Mouse (Mus musculus): ENCODE measurements around the gene Tmsb15l. TPM values are rescaled to one million over a fixed set of nuclear protein-coding genes. Genes with fewer than 3 reads are reported as not detected.

Tmsb15l gene
- 11.1 and 12.5 TPM in 2 replicates for polyA plus RNA-seq (2015; fragmentation: Nextera tagmentation; extraction: Ambion mirVana)

- peak within 1 kb of the TSS; percentile 46 for H3K9ac ChIP-seq (replicated peaks)
- peak within 1 kb of the TSS; percentile 48 for H3K4me2 ChIP-seq (replicated peaks)
- H3K9me3 ChIP-seq, result no peaks in the 10 kb centered on the region
- no peaks in the 10 kb centered on the region for H3K27me3 ChIP-seq
- WGBS, result 32% methylated on average over 15 of the region's 15 CpGs
- no peak within 1 kb of the TSS for H3K27ac ChIP-seq (replicated peaks)
- H3K36me3 ChIP-seq, result no peaks in the 10 kb centered on the region
- H3K4me1 ChIP-seq, result no peaks in the 10 kb centered on the region
- peak; percentile 100 for ATAC-seq (replicated peaks)
- H3K4me3 ChIP-seq, result peak within 1 kb of the TSS; percentile 52
These were observed at the start of gene Tmsb15l, which contains the start of gene Tmsb15b1 for GRCm38 (mm10) chrX:136976424-136977084. TSS of gene Tmsb15l (minus strand) at chrX:136976869. TSS of gene Tmsb15b1 (minus strand) at chrX:136976874.

GRCm38 (mm10) chrX:137019310-137019709 lies 42.6 kb upstream of the Tmsb15l start:
- Histone ChIP-seq H3K27ac (replicated peaks) (no peak overlapping the region), H3K4me1 (no peaks in the 10 kb centered on the region), H3K36me3 (no peaks in the 10 kb centered on the region), H3K9me3 (no peaks in the 10 kb centered on the region), H3K4me3 (no peak overlapping the region), H3K27me3 (no peaks in the 10 kb centered on the region), H3K9ac (replicated peaks) (no peak overlapping the region), H3K4me2 (replicated peaks) (no peak overlapping the region)
- ATAC-seq (replicated peaks), result peak; percentile 67; the same call in 1 of the 2 replicates
- WGBS, result 23% methylated on average over 1 of the region's 1 CpGs

DNA sequence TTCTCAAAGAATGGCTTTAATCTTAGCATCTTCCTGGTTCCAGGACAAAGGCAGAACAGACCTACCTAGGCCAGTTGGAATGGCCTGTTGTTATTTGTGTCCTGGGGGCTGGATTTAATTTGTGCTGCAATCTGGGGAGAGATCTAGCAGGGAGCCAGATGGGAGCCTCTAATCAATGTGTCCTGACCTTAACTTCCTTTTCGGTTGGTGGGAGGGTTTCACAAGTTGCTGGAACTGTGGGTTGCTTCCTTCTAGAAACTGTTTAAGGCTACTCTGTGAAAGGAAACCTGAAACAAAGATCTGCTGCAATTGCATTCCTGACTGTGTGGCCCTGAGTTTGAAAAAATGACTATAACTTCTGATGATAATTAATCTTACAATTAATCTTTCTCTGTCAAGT lies 41.0 kb upstream of the Tmsb15l start:
- ATAC-seq (replicated peaks), result no peak

GRCm38 (mm10) chrX:137015099-137015709 lies 38.5 kb upstream of the Tmsb15l start:
- H3K9me3 ChIP-seq, result no peaks in the 10 kb centered on the region
- H3K4me1 ChIP-seq, result no peaks in the 10 kb centered on the region
- ATAC-seq (replicated peaks), result 0 out of 2 replicates have a peak, but pooled peaks have one; percentile 41
- no peak overlapping the region for H3K4me2 ChIP-seq (replicated peaks)
- no peak overlapping the region; the same call in 1 of the 2 replicates for H3K27ac ChIP-seq (replicated peaks)
- no peak overlapping the region for H3K4me3 ChIP-seq
- 55% methylated on average over 6 of the region's 6 CpGs for WGBS
- H3K9ac ChIP-seq (replicated peaks), result no peak overlapping the region
- H3K36me3 ChIP-seq, result 0 out of 2 replicates have a peak, but pooled peaks cover 1% of the 10 kb centered on the region
- no peaks in the 10 kb centered on the region for H3K27me3 ChIP-seq

More for the DNA sequence above, 41.0 kb upstream of the Tmsb15l start:
- H3K9ac ChIP-seq (replicated peaks), result no peak overlapping the region
- no peaks in the 10 kb centered on the region for H3K9me3 ChIP-seq
- no peak overlapping the region for H3K4me2 ChIP-seq (replicated peaks)
- no peaks in the 10 kb centered on the region for H3K4me1 ChIP-seq
- H3K27me3 ChIP-seq, result no peaks in the 10 kb centered on the region
- H3K27ac ChIP-seq (replicated peaks), result no peak overlapping the region
- WGBS, result 72% methylated on average over 1 of the region's 1 CpGs
- no peak overlapping the region for H3K4me3 ChIP-seq
- H3K36me3 ChIP-seq, result no peaks in the 10 kb centered on the region

- H3K4me1 ChIP-seq, result peaks cover 18% of the 10 kb centered on the region
- no peak for ATAC-seq (replicated peaks)
- 89% methylated on average over 2 of the region's 2 CpGs for WGBS
These were observed 19.6 kb upstream of the Tmsb15l start for GRCm38 (mm10) chrX:136996256-136996655.

GRCm38 (mm10) chrX:136993641-136994040 lies 17.0 kb upstream of the Tmsb15l start:
- peak overlapping the region; percentile 53 for H3K4me3 ChIP-seq
- 21% methylated on average over 14 of the region's 14 CpGs for WGBS
- H3K4me2 ChIP-seq (replicated peaks), result peak overlapping the region; percentile 52
- ATAC-seq (replicated peaks), result peak; percentile 20
- no peaks in the 10 kb centered on the region for H3K9me3 ChIP-seq
- peaks cover 18% of the 10 kb centered on the region for H3K4me1 ChIP-seq
- peak overlapping the region; percentile 94 for H3K27ac ChIP-seq (replicated peaks)
- H3K27me3 ChIP-seq, result no peaks in the 10 kb centered on the region
- no peaks in the 10 kb centered on the region for H3K36me3 ChIP-seq
- peak overlapping the region; percentile 71 for H3K9ac ChIP-seq (replicated peaks)

More at GRCm38 (mm10) chrX:136996256-136996655, 19.6 kb upstream of the Tmsb15l start:
- H3K4me3 ChIP-seq, result no peak overlapping the region
- no peak overlapping the region for H3K4me2 ChIP-seq (replicated peaks)
- no peaks in the 10 kb centered on the region for H3K27me3 ChIP-seq
- no peaks in the 10 kb centered on the region for H3K9me3 ChIP-seq
- H3K36me3 ChIP-seq, result no peaks in the 10 kb centered on the region
- H3K27ac ChIP-seq (replicated peaks), result no peak overlapping the region
- H3K9ac ChIP-seq (replicated peaks), result no peak overlapping the region

DNA sequence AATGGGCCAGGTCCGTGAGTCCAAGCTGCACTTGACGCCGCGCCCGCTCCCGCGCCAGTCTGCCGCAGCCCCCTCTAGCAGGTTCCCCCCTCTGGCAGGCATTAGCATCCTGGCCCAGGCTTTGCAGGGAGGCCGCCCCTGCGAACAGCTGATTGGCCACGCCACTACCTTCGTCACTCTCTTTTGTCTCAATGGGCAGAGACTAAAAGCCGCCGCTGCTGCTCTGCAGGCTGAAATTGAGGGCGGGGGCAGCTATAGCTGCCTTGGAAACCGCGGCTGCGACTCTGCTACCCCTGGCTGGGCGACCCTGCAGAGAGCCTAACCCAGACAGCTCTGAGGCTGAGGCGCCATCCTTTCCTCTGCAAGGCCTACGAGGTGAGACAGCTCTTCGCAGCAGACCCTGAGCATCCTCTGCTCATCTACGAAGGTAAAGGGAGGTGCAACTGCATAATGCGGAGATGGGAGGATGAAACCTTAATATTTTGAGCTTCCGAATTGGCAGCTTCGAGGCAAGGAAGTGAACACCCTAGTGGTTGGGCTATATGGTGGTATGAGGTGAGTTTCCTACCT lies 16.4 kb upstream of the Tmsb15l start, which contains the start of gene Zcchc18:
Gene Zcchc18, plus strand, starts transcription at position 178 of the 570 bp plus-strand sequence.
- H3K9me3 ChIP-seq, result no peaks in the 10 kb centered on the region
- peak within 1 kb of the TSS; percentile 53 for H3K4me3 ChIP-seq
- 15% methylated on average over 26 of the region's 26 CpGs for WGBS
- H3K4me2 ChIP-seq (replicated peaks), result peak within 1 kb of the TSS; percentile 52
- ATAC-seq (replicated peaks), result peak; percentile 99
- peak within 1 kb of the TSS; percentile 71 for H3K9ac ChIP-seq (replicated peaks)
- peak within 1 kb of the TSS; percentile 94 for H3K27ac ChIP-seq (replicated peaks)
- no peaks in the 10 kb centered on the region for H3K27me3 ChIP-seq
- peaks cover 18% of the 10 kb centered on the region for H3K4me1 ChIP-seq
- no peaks in the 10 kb centered on the region for H3K36me3 ChIP-seq

DNA sequence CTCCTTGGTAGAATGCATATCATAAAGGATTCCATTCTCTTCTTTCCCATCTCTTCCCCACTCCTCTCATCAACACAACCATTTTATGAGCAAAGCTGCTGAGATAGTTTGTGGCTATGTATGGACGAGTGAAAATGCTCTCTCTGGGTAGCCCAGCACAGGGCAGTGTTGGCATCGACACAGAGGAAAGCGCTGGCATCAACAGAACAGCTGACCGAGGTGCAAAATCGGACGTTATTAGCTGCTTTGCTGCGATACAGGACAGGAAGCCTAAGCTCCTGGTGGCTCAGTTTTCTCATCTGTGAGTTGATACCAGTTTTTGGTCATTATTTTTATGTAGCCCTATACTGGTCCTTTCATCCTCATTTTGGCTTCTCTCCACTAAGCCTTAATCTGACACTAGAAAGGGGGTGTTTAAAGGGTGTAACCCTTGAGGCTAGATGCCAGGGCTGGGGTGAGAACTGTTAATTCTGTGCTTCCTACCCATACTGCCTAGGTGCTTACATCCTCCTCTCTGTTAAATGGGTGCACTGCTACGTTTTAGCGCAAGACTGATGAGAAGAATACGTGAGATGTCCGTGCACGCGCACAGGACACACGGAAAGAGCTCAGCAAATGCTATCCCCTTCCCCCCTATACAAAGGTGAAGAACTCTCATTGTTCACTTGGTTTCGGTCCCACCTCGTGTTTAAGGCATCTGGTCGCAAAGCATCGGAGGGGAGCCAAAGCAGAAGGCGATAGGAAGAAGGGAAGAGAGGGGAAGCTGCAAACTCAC lies 15.7 kb upstream of the Tmsb15l start:
- Histone ChIP-seq H3K36me3 (no peaks in the 10 kb centered on the region), H3K4me2 (replicated peaks) (peak overlapping the region; percentile 52), H3K27me3 (no peaks in the 10 kb centered on the region), H3K4me1 (peaks cover 18% of the 10 kb centered on the region), H3K27ac (replicated peaks) (peak overlapping the region; percentile 94), H3K9ac (replicated peaks) (peak overlapping the region; percentile 71), H3K4me3 (peak overlapping the region; percentile 53), H3K9me3 (no peaks in the 10 kb centered on the region)
- 27% methylated on average over 18 of the region's 19 CpGs for WGBS
- peak; percentile 62 for ATAC-seq (replicated peaks)

- peaks cover 18% of the 10 kb centered on the region for H3K4me1 ChIP-seq
- H3K9ac ChIP-seq (replicated peaks), result no peak overlapping the region
- 74% methylated on average over 2 of the region's 2 CpGs for WGBS
- no peaks in the 10 kb centered on the region for H3K36me3 ChIP-seq
- ATAC-seq (replicated peaks), result no peak
- H3K27me3 ChIP-seq, result no peaks in the 10 kb centered on the region
- H3K4me3 ChIP-seq, result no peak overlapping the region
- H3K9me3 ChIP-seq, result no peaks in the 10 kb centered on the region
- H3K4me2 ChIP-seq (replicated peaks), result 0 out of 2 replicates have a peak overlapping the region, but pooled peaks have one; percentile 52
- H3K27ac ChIP-seq (replicated peaks), result no peak overlapping the region
These were observed 14.6 kb upstream of the Tmsb15l start for GRCm38 (mm10) chrX:136991274-136991673.

DNA sequence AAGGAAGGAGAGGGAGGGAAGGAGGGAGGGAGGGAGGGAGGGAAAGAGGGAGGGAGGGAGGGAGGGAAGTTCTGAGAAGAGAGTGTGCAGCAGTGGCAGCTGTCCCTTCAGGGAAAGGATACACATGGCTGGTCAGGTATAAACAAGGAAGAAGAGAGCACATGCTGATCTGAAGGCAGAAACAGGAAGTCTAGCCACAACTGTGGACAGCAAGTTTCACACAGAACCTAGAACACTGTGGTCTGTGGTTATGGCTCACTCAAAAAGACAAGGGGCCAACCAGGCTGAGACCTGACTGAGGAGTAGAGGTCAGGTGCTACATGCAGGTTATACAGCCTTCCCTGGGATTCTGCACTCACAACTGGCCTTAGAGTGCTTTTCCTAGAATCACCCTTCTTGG lies 9.4 kb upstream of the Tmsb15l start:
- Histone ChIP-seq H3K4me2 (replicated peaks) (no peak overlapping the region), H3K9ac (replicated peaks) (no peak overlapping the region), H3K4me1 (no peaks in the 10 kb centered on the region), H3K27me3 (no peaks in the 10 kb centered on the region), H3K9me3 (no peaks in the 10 kb centered on the region), H3K36me3 (no peaks in the 10 kb centered on the region), H3K4me3 (no peak overlapping the region), H3K27ac (replicated peaks) (no peak overlapping the region)
- no peak for ATAC-seq (replicated peaks)

DNA sequence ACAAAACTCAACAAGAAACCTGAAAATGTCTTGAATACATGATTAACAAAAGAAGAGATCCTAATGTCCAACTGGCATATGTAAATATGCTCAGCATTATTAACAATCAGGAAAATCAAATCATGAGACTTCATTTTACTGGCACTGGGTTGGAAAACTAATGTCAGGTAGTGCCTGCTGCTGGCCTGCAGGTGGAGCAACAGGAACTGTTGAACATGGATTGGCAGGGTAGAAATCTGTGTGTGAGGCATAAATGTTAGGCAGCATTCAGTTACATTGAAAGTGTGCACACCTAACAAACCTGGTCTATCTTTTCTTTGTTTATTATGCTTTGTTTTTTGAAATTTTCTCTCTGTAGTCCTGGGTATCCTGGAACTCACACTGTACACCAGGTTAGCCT lies 1.9 kb upstream of the Tmsb15l start:
- H3K9ac ChIP-seq (replicated peaks), result no peak overlapping the region
- no peaks in the 10 kb centered on the region for H3K9me3 ChIP-seq
- H3K4me1 ChIP-seq, result no peaks in the 10 kb centered on the region
- no peak overlapping the region for H3K27ac ChIP-seq (replicated peaks)
- H3K4me2 ChIP-seq (replicated peaks), result no peak overlapping the region
- no peaks in the 10 kb centered on the region for H3K36me3 ChIP-seq
- no peak for ATAC-seq (replicated peaks)
- H3K27me3 ChIP-seq, result no peaks in the 10 kb centered on the region
- no peak overlapping the region for H3K4me3 ChIP-seq
